7 mouse cellular contexts compared by ENCODE assay signal in genomic region chr1:128416584-128417532, GRCm38 (mm10). TPM values are rescaled to one million over a fixed set of nuclear protein-coding genes. Genes with fewer than 3 reads are reported as not detected.
DNase-seq lines count a peak whose midpoint lies in the region; ATAC-seq and TF ChIP-seq lines count a peak whose summit lies in the region.

Gene Dars, minus strand, starts transcription at chr1:128417368.

- peak; percentile 93 for DNase-seq in adrenal gland, postnatal 25 days
- DNase-seq in heart, adult 18-20 months: peak; percentile 94 to 97
- peak; percentile 96 for DNase-seq in kidney, adult 2 months
- DNase-seq in spleen, adult 2 months (ENCODE audit: low read depth in 1 of 2, low spot score in 2 of 2): peak; percentile 78 to 89

- H3K9me3 ChIP-seq in embryonic facial prominence, embryonic 12.5 days: no peaks in the 10 kb centered on the region
- H3K9me3 ChIP-seq in limb, embryonic 12.5 days: no peaks in the 10 kb centered on the region
- no peaks in the 10 kb centered on the region for H3K9me3 ChIP-seq in midbrain, embryonic 15.5 days

- H3K4me1 ChIP-seq in embryonic facial prominence, embryonic 12.5 days: no peaks in the 10 kb centered on the region
- H3K4me1 ChIP-seq in kidney, adult 2 months (ENCODE audit: control insufficient read depth, insufficient read depth, low read length): no peaks in the 10 kb centered on the region
- H3K4me1 ChIP-seq in limb, embryonic 12.5 days (replicated peaks): no peaks in the 10 kb centered on the region
- no peaks in the 10 kb centered on the region for H3K4me1 ChIP-seq in midbrain, embryonic 15.5 days
- no peaks in the 10 kb centered on the region; the same call in 1 of the 2 replicates for H3K4me1 ChIP-seq in spleen, adult 2 months (ENCODE audit: control insufficient read depth, insufficient read depth, insufficient read length)

- peak within 1 kb of the TSS; percentile 79 for H3K4me3 ChIP-seq in embryonic facial prominence, embryonic 12.5 days
- peak within 1 kb of the TSS; percentile 93 for H3K4me3 ChIP-seq in kidney, adult 2 months (ENCODE audit: insufficient read depth, low read depth, low read length)
- H3K4me3 ChIP-seq in limb, embryonic 12.5 days (replicated peaks): peak within 1 kb of the TSS; percentile 80
- peak within 1 kb of the TSS; percentile 70 for H3K4me3 ChIP-seq in midbrain, embryonic 15.5 days
- peak within 1 kb of the TSS; percentile 98 for H3K4me3 ChIP-seq in spleen, adult 2 months (ENCODE audit: extremely low read depth, insufficient read depth, insufficient read length)

- peak; percentile 89 for ATAC-seq in embryonic facial prominence, embryonic 12.5 days (ENCODE audit: insufficient number of reproducible peaks, insufficient read depth, low FRiP score, low TSS enrichment)
- peak; percentile 89 for ATAC-seq in limb, embryonic 12.5 days (ENCODE audit: insufficient number of reproducible peaks, insufficient read depth, low FRiP score, low TSS enrichment, low read depth)
- ATAC-seq in midbrain, embryonic 15.5 days (replicated peaks): peak; percentile 94

- H3K27ac ChIP-seq in embryonic facial prominence, embryonic 12.5 days: peak within 1 kb of the TSS; percentile 89
- H3K27ac ChIP-seq in kidney, adult 2 months (ENCODE audit: insufficient read depth, low read depth, low read length): peak within 1 kb of the TSS; percentile 87
- H3K27ac ChIP-seq in limb, embryonic 12.5 days: peak within 1 kb of the TSS; percentile 89
- H3K27ac ChIP-seq in midbrain, embryonic 15.5 days: peak within 1 kb of the TSS; percentile 88
- H3K27ac ChIP-seq in spleen, adult 2 months (ENCODE audit: insufficient read depth, low read length): peak within 1 kb of the TSS; percentile 96

- H3K27me3 ChIP-seq in embryonic facial prominence, embryonic 12.5 days: no peaks in the 10 kb centered on the region
- H3K27me3 ChIP-seq in kidney, adult 2 months (replicated peaks; ENCODE audit: control insufficient read depth, insufficient read depth, low read length): no peaks in the 10 kb centered on the region
- H3K27me3 ChIP-seq in limb, embryonic 12.5 days: no peaks in the 10 kb centered on the region
- H3K27me3 ChIP-seq in midbrain, embryonic 15.5 days (replicated peaks): no peaks in the 10 kb centered on the region
- no peaks in the 10 kb centered on the region for H3K27me3 ChIP-seq in spleen, adult 2 months (ENCODE audit: control insufficient read depth, insufficient read depth, low read length)

- WGBS in embryonic facial prominence, embryonic 12.5 days: under 1% methylated on average over 68 of the region's 68 CpGs
- WGBS in kidney, adult 2 months: under 1% methylated on average over 67 of the region's 68 CpGs
- under 1% methylated on average over 66 of the region's 68 CpGs for WGBS in limb, embryonic 12.5 days
- WGBS in midbrain, embryonic 15.5 days: under 1% methylated on average over 67 of the region's 68 CpGs
- WGBS in spleen, adult 2 months: under 1% methylated on average over 68 of the region's 68 CpGs

- H3K4me2 ChIP-seq in embryonic facial prominence, embryonic 12.5 days (replicated peaks): peak within 1 kb of the TSS; percentile 63
- peak within 1 kb of the TSS; percentile 71 for H3K4me2 ChIP-seq in limb, embryonic 12.5 days
- peak within 1 kb of the TSS; percentile 73 for H3K4me2 ChIP-seq in midbrain, embryonic 15.5 days

- peak within 1 kb of the TSS; percentile 77 for H3K9ac ChIP-seq in embryonic facial prominence, embryonic 12.5 days
- H3K9ac ChIP-seq in limb, embryonic 12.5 days (replicated peaks): peak within 1 kb of the TSS; percentile 94
- H3K9ac ChIP-seq in midbrain, embryonic 15.5 days: peak within 1 kb of the TSS; percentile 74

- no peak for TF ChIP-seq CTCF in kidney, adult 2 months (conservative IDR thresholded peaks at IDR 0.05; ENCODE audit: insufficient read depth, insufficient read length, low read depth, low read length)
- TF ChIP-seq CTCF in spleen, adult 2 months (IDR thresholded peaks at IDR 0.05; ENCODE audit: extremely low read depth, insufficient read depth, insufficient read length, insufficient replicate concordance): no peak

- H3K36me3 ChIP-seq in embryonic facial prominence, embryonic 12.5 days: peaks cover 13% of the 10 kb centered on the region; the same call in 1 of the 2 replicates
- H3K36me3 ChIP-seq in kidney, adult 2 months (ENCODE audit: control insufficient read depth, insufficient read depth, low read length): peaks cover 3% of the 10 kb centered on the region; the same call in 1 of the 2 replicates
- H3K36me3 ChIP-seq in limb, embryonic 12.5 days: peaks cover 21% of the 10 kb centered on the region
- no peaks in the 10 kb centered on the region for H3K36me3 ChIP-seq in midbrain, embryonic 15.5 days (replicated peaks)
- H3K36me3 ChIP-seq in spleen, adult 2 months (ENCODE audit: control insufficient read depth, insufficient read depth, low read length): 0 out of 2 replicates have a peak, but pooled peaks cover 1% of the 10 kb centered on the region

- TF ChIP-seq POLR2A in kidney, adult 2 months (IDR thresholded peaks at IDR 0.05; ENCODE audit: low read depth, low read length): peak; percentile 84
- peak; percentile 87 for TF ChIP-seq POLR2A in spleen, adult 2 months (IDR thresholded peaks at IDR 0.05; ENCODE audit: low read depth, low read length)

RNA-seq across cellular contexts. Expression of gene Dars, which starts in this region (rescaled TPM):
- total RNA-seq in adrenal gland, postnatal 25 days (2021): 86.9 and 105 TPM in 2 replicates
- polyA plus RNA-seq in embryonic facial prominence, embryonic 12.5 days (2016; fragmentation: Nextera tagmentation; extraction: Ambion mirVana): 148 and 164 TPM in 2 replicates
- total RNA-seq in heart, adult 18-20 months (2021): 10 to 100 TPM; 69.2 to 71.5 TPM
- polyA plus RNA-seq in kidney, adult 2 months (2012; rRNA removed): 16.7 and 21.9 TPM in 2 replicates
- 142 and 144 TPM in 2 replicates for polyA plus RNA-seq in limb, embryonic 12.5 days (2016; fragmentation: Nextera tagmentation; extraction: Ambion mirVana)
- polyA plus RNA-seq in midbrain, embryonic 15.5 days (2015; fragmentation: Nextera tagmentation; extraction: Ambion mirVana): 105 and 106 TPM in 2 replicates
- 5.5 and 7.6 TPM in 2 replicates for polyA plus RNA-seq in spleen, adult 2 months (2012; rRNA removed)

Comparison
In these comparisons a context has a peak if more than half of its experiments do, and no peak if none do; other contexts are left out.
1. Peak in every context shown above with its lines: DNase-seq, ATAC-seq, H3K4me3 ChIP-seq and H3K27ac ChIP-seq.